Mouse (Mus musculus) c-Kit-positive CD71-positive TER-119-negative erythroid progenitor cells, embryonic 14.5 days (primary cell): ENCODE results near the gene Gyg.
"Not testable (repeated sequence)": the region's sequence is repeated elsewhere in the genome, so short reads cannot be mapped to it uniquely, and the experiment has no call there.

ENCODE experiments used
- DNase-seq: peaks from one replicate; pipeline ENCODE4 v3.0.0-alpha.2; 2013; ENCODE audit warnings: low read depth

Gyg gene

GRCm38 (mm10) chr3:20130456-20131349 lies 24.4 kb downstream of the Gyg start:
- no peak for DNase-seq

GRCm38 (mm10) chr3:20129491-20129890 lies 25.6 kb downstream of the Gyg start:
- DNase-seq, result no peak

- no peak for DNase-seq
Measured at GRCm38 (mm10) chr3:20127047-20127595, 28.0 kb downstream of the Gyg start.

GRCm38 (mm10) chr3:20125604-20126003 lies 29.5 kb downstream of the Gyg start:
- no peak for DNase-seq

GRCm38 (mm10) chr3:20121582-20121981 lies 33.5 kb downstream of the Gyg start:
- DNase-seq, result not testable (repeated sequence)

GRCm38 (mm10) chr3:20119686-20120244 lies 35.4 kb downstream of the Gyg start:
- DNase-seq, result no peak

GRCm38 (mm10) chr3:20119044-20119591 lies 36.0 kb downstream of the Gyg start:
- no peak for DNase-seq

GRCm38 (mm10) chr3:20111913-20112312 lies 43.2 kb downstream of the Gyg start:
- no peak for DNase-seq

GRCm38 (mm10) chr3:20108881-20109280 lies 46.2 kb downstream of the Gyg start:
- DNase-seq, result no peak

- DNase-seq, result no peak
Measured at GRCm38 (mm10) chr3:20104776-20105175, 50.3 kb downstream of the Gyg start.

- no peak for DNase-seq
Measured at GRCm38 (mm10) chr3:20104318-20104717, 50.8 kb downstream of the Gyg start.

- DNase-seq, result no peak
Measured at GRCm38 (mm10) chr3:20103830-20104229, 51.3 kb downstream of the Gyg start.

- DNase-seq, result no peak
Measured at GRCm38 (mm10) chr3:20082161-20082560, 73.0 kb downstream of the Gyg start.

GRCm38 (mm10) chr3:20076145-20077053 lies 78.7 kb downstream of the Gyg start:
- DNase-seq, result no peak
